In the genomic region with DNA sequence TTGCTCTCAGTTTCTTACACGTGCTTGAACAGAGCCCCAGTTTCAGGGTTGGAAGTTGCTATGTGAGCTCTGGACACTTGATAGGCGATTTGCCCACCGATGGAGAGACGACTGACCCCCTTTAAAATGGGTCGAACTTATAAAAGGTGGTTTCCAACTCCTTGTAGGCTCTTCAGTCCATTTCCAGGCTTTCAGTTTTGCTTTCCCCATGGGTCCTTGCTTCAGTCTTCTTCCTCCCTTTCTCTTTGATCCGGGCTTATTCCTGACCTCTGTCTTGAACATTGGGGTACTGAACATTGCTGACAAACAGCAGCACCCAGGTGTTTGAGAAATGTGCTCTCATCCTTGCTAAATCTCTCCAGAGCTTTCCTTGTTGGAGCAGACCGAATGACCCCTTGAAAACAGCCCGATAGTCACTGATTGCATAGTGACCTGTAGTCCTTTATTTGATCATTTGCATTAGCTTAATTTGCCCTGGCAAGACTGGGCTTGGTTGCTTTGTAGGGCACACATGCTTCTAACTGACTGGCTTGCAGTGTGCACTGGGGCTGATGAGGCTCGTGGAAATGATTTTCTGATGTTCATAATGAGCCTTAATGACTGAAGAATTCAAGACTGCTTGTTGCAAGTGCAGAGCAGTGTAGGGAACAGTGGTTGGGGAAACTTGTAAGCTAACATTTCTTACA, we compare ENCODE assay signal across 8 mouse cellular contexts. TPM values are rescaled to one million over a fixed set of nuclear protein-coding genes. Genes with fewer than 3 reads are reported as not detected.
DNase-seq lines count a peak whose midpoint lies in the region; ATAC-seq and TF ChIP-seq lines count a peak whose summit lies in the region.

No protein-coding gene starts in this region.

- no peaks in the 10 kb centered on the region for H3K27me3 ChIP-seq in cerebellum, adult 2 months (ENCODE audit: control insufficient read depth, insufficient read depth, low read length)
- H3K27me3 ChIP-seq in spleen, adult 2 months (ENCODE audit: control insufficient read depth, insufficient read depth, low read length), result peaks cover 4% of the 10 kb centered on the region; the same call in 1 of the 2 replicates
- no peaks in the 10 kb centered on the region for H3K27me3 ChIP-seq in liver, embryonic 15.5 days

- no peak overlapping the region for H3K27ac ChIP-seq in cerebellum, adult 2 months (ENCODE audit: insufficient read depth, low read length)
- H3K27ac ChIP-seq in spleen, adult 2 months (ENCODE audit: insufficient read depth, low read length), result no peak overlapping the region
- H3K27ac ChIP-seq in liver, embryonic 15.5 days (replicated peaks), result no peak overlapping the region

- peaks cover 7% of the 10 kb centered on the region; the same call in 1 of the 2 replicates for H3K4me1 ChIP-seq in cerebellum, adult 2 months (ENCODE audit: control insufficient read depth, insufficient read depth, low read length)
- peaks cover 13% of the 10 kb centered on the region; the same call in 1 of the 2 replicates for H3K4me1 ChIP-seq in spleen, adult 2 months (ENCODE audit: control insufficient read depth, insufficient read depth, insufficient read length)
- H3K4me1 ChIP-seq in liver, embryonic 15.5 days (replicated peaks), result peaks cover 68% of the 10 kb centered on the region

- DNase-seq in cerebellum, adult 2 months, result no peak
- no peak for DNase-seq in cerebellum, adult 11 months
- DNase-seq in spleen, adult 2 months (ENCODE audit: low read depth in 1 of 2, low spot score in 2 of 2), result no peak
- no peak for DNase-seq in spleen, postnatal 14 days (ENCODE audit: low spot score in 2 of 2)
- no peak for DNase-seq in urinary bladder, postnatal 4 days (ENCODE audit: low spot score in 2 of 2)
- DNase-seq in spleen, postnatal 10 days (ENCODE audit: low spot score in 2 of 2), result no peak
- no peak for DNase-seq in urinary bladder, adult 18-20 months (ENCODE audit: low spot score in 2 of 2)

- no peaks in the 10 kb centered on the region; the same call in 1 of the 2 replicates for H3K36me3 ChIP-seq in spleen, adult 2 months (ENCODE audit: control insufficient read depth, insufficient read depth, low read length)
- no peaks in the 10 kb centered on the region for H3K36me3 ChIP-seq in liver, embryonic 15.5 days (replicated peaks)

- 37% methylated on average over 9 of the region's 9 CpGs for WGBS in cerebellum, adult 2 months
- 57% methylated on average over 9 of the region's 9 CpGs for WGBS in spleen, adult 2 months
- WGBS in liver, embryonic 15.5 days (ENCODE audit: insufficient replicate concordance), result 47% methylated on average over 9 of the region's 9 CpGs

- no peak for TF ChIP-seq CTCF in cerebellum, adult 2 months (IDR thresholded peaks at IDR 0.05; ENCODE audit: borderline replicate concordance, insufficient read depth, low read depth, low read length)
- TF ChIP-seq CTCF in spleen, adult 2 months (IDR thresholded peaks at IDR 0.05; ENCODE audit: extremely low read depth, insufficient read depth, insufficient read length, insufficient replicate concordance), result no peak

- H3K4me2 ChIP-seq in liver, embryonic 15.5 days, result peak overlapping the region; percentile 97

- H3K9me3 ChIP-seq in liver, embryonic 15.5 days (replicated peaks), result no peaks in the 10 kb centered on the region

- H3K4me3 ChIP-seq in cerebellum, adult 2 months (replicated peaks; ENCODE audit: insufficient read depth, low read depth, low read length), result peak overlapping the region; percentile 18
- H3K4me3 ChIP-seq in spleen, adult 2 months (ENCODE audit: extremely low read depth, insufficient read depth, insufficient read length), result peak overlapping the region; percentile 10; the same call in 1 of the 2 replicates
- H3K4me3 ChIP-seq in liver, embryonic 15.5 days (replicated peaks), result peak overlapping the region; percentile 93

- no peak for TF ChIP-seq POLR2A in cerebellum, adult 2 months (IDR thresholded peaks at IDR 0.05; ENCODE audit: borderline replicate concordance, insufficient read depth, low read length)
- TF ChIP-seq POLR2A in spleen, adult 2 months (IDR thresholded peaks at IDR 0.05; ENCODE audit: low read depth, low read length), result no peak

- ATAC-seq in liver, embryonic 15.5 days (ENCODE audit: insufficient read depth), result no peak

- H3K9ac ChIP-seq in liver, embryonic 15.5 days, result no peak overlapping the region; the same call in 1 of the 2 replicates

RNA-seq across cellular contexts. Expression of a gene that starts 3.4 kb away (rescaled TPM):
- polyA plus RNA-seq in cerebellum, adult 2 months (2012; rRNA removed), result 21.0 and 23.1 TPM in 2 replicates
- 15.9 and 22.9 TPM in 2 replicates for polyA plus RNA-seq in spleen, adult 2 months (2012; rRNA removed)
- 10.2 and 10.8 TPM in 2 replicates for polyA plus RNA-seq in liver, embryonic 15.5 days (2015; fragmentation: Nextera tagmentation; extraction: Ambion mirVana)

Comparison
In these comparisons a context has a peak if more than half of its experiments do, and no peak if none do; other contexts are left out.
1. H3K4me3 ChIP-seq: peak in every context shown above with its lines; median percentile 93 in liver, embryonic 15.5 days; 18 in cerebellum, adult 2 months; 10 in spleen, adult 2 months.